Mouse (Mus musculus): ENCODE measurements around the gene Syne2. TPM values are rescaled to one million over a fixed set of nuclear protein-coding genes. Genes with fewer than 3 reads are reported as not detected.
"Not testable (repeated sequence)": the region's sequence is repeated elsewhere in the genome, so short reads cannot be mapped to it uniquely, and the experiment has no call there.

The Syne2 gene
- total RNA-seq, 1 experiment from 2014 or later: 63.1 TPM

- no peak for DNase-seq
These were observed 284.7 kb downstream of the Syne2 start for GRCm38 (mm10) chr12:76102621-76103020.

GRCm38 (mm10) chr12:76104596-76105351, 286.8 kb downstream of the Syne2 start:
- DNase-seq: no peak

- DNase-seq: no peak
These were observed 291.9 kb downstream of the Syne2 start for GRCm38 (mm10) chr12:76109646-76110405.

GRCm38 (mm10) chr12:76111046-76111445, 293.1 kb downstream of the Syne2 start:
- no peak for DNase-seq

- no peak for DNase-seq
These were observed 298.6 kb downstream of the Syne2 start for GRCm38 (mm10) chr12:76116577-76116976.

GRCm38 (mm10) chr12:76117632-76118153, 299.8 kb downstream of the Syne2 start:
- peak; percentile 65 for DNase-seq

GRCm38 (mm10) chr12:76123223-76123622, 305.3 kb downstream of the Syne2 start:
- no peak for DNase-seq

- no peak for DNase-seq
These were observed 310.4 kb downstream of the Syne2 start for GRCm38 (mm10) chr12:76128306-76128705.

- DNase-seq: peak; percentile 66
These were observed 310.9 kb downstream of the Syne2 start for GRCm38 (mm10) chr12:76128831-76129230.

- peak; percentile 27 for DNase-seq
These were observed 312.3 kb downstream of the Syne2 start for GRCm38 (mm10) chr12:76130281-76130680.

- no peak for DNase-seq
These were observed 313.0 kb downstream of the Syne2 start for GRCm38 (mm10) chr12:76130891-76131290.

GRCm38 (mm10) chr12:76132591-76132990, 314.7 kb downstream of the Syne2 start:
- no peak for DNase-seq

GRCm38 (mm10) chr12:76133081-76133480, 315.1 kb downstream of the Syne2 start:
- DNase-seq: not testable (repeated sequence)

GRCm38 (mm10) chr12:76136701-76137100, 318.8 kb downstream of the Syne2 start:
- DNase-seq: no peak

GRCm38 (mm10) chr12:76152389-76152788, 334.5 kb downstream of the Syne2 start:
- peak; percentile 16 for DNase-seq

Small RNA genes within 50 kb of the gene (microRNA-seq; reads per million reads assigned to microRNA genes)
- gene Mir5101: 2.3 to 3.0 reads per million in 2 experiments

Other genes starting within 250 kb of the Syne2 start
- 44.4 and 47.5 TPM in 2 replicates for gene Ppp2r5e, start 221.9 kb upstream of the Syne2 start, total RNA-seq (2021)
- 3.6 and 5.0 TPM in 2 replicates for gene Wdr89, start 148.6 kb upstream of the Syne2 start, total RNA-seq (2021)
- gene Sgpp1, start 82.4 kb upstream of the Syne2 start, total RNA-seq (2021): 89.2 and 93.5 TPM in 2 replicates

Data from adrenal gland, postnatal 14 days (tissue).